Mouse (Mus musculus) ZHBTc4 (cell line): ENCODE data around the gene Rhox3e.
"Not testable (repeated sequence)": the region's sequence is repeated elsewhere in the genome, so short reads cannot be mapped to it uniquely, and the experiment has no call there.

Experiments
- DNase-seq: peaks from one replicate; pipeline ENCODE4 v3.0.0-alpha.2; 2011; ENCODE audit warnings: low read depth, low spot score

Rhox3e gene

DNA sequence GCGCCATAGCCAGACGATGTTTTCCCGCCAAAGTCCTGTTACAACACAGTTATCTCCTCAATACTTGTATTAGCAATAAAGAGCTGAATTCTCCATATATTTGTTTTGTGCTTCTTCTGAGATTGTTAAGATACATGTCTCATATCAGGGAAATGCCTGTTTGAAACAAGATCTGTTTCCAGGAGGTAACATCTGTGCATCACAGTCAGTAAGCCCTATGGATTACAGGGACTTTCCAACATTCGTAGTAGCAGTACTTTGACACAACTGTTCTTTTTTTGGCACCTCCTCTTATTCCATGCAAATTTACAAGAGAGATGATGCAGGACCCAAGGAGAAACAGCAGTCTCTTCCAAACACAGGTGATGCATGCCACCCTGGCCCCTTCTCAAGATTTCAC lies at the start of gene Rhox3e:
Gene Rhox3e, plus strand, starts transcription at position 301 of the 400 bp plus-strand sequence.
- not testable (repeated sequence) for DNase-seq

- not testable (repeated sequence) for DNase-seq
These were observed 27.8 kb upstream of the Rhox3e start, which contains the start of gene Rhox4d for GRCm38 (mm10) chrX:37514059-37514458. Gene Rhox4d (plus strand): TSS chrX:37514359.

DNA sequence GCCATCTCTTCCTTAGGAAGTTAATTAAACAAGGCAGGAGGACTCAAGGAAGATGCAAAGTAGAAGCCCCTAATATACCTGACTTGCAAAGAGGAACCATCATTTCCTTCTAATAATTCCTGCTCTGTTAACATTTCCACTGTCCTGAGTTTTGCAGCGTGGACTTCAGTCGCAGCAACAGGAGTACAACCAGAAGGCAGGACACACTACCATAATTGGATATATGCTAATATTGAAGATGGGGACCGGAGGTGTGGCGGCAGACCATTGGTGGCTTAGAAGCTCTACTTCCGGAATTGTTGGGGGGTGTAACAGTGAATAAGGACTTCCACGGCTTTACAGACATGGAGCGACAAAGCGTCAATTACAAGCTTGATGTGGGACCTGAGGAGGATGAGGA lies 11.7 kb upstream of the Rhox3e start, which contains the start of gene Rhox2e:
Gene Rhox2e, plus strand, starts transcription at position 301 of the 400 bp plus-strand sequence.
- not testable (repeated sequence) for DNase-seq

GRCm38 (mm10) chrX:37557112-37557511 lies 15.3 kb downstream of the Rhox3e start, which contains the start of gene Rhox4e:
Gene Rhox4e (plus strand): TSS chrX:37557412.
- not testable (repeated sequence) for DNase-seq

- not testable (repeated sequence) for DNase-seq
These were observed 29.3 kb downstream of the Rhox3e start, which contains the start of gene Rhox2f for GRCm38 (mm10) chrX:37571105-37571504. Gene Rhox2f (plus strand): TSS chrX:37571405.

- DNase-seq, result not testable (repeated sequence)
These were observed 30.8 kb downstream of the Rhox3e start for GRCm38 (mm10) chrX:37572638-37573037.

DNA sequence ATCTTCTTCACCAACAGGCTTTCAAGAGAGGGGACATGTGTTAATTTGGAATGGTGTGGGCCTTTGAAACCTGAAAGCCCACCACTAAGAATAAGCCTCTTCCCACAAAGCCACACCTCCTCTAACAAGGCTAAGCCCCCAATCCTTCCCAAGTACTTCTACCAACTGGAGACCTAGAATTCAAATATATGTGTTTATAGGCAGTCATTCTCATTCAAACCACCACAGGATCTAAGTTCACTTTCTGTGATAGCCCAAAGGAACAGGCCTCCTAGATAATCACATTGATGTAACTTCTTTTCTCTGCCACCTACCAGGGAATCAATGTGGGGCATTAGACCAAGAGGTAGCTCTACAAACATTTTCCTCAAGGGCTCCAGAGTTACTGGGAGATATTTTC lies 38.9 kb downstream of the Rhox3e start, which contains the start of gene Rhox3f:
Gene Rhox3f, plus strand, starts transcription at position 301 of the 400 bp plus-strand sequence.
- DNase-seq, result not testable (repeated sequence)
